Mouse (Mus musculus) thymus, adult 18-20 months (tissue): ENCODE results near the gene Lyplal1.

Source experiments
- DNase-seq, 2 experiments: peaks; one replicate each; pipeline ENCODE4 v3.0.0; 2022; ENCODE audit warnings: mixed read lengths in 2 of 2

The Lyplal1 gene

GRCm38 (mm10) chr1:186116701-186117488, at the start of gene Lyplal1:
Gene Lyplal1 (minus strand): TSS chr1:186117310.
- peak; percentile 26 to 38 for DNase-seq

- no peak for DNase-seq
Measured at GRCm38 (mm10) chr1:186163616-186164015, 46.5 kb upstream of the Lyplal1 start.

GRCm38 (mm10) chr1:186163206-186163605, 46.1 kb upstream of the Lyplal1 start:
- no peak for DNase-seq

GRCm38 (mm10) chr1:186150376-186150775, 33.3 kb upstream of the Lyplal1 start:
- no peak for DNase-seq

- no peak for DNase-seq
Measured at GRCm38 (mm10) chr1:186145444-186145843, 28.3 kb upstream of the Lyplal1 start.

- no peak for DNase-seq
Measured at GRCm38 (mm10) chr1:186140191-186140590, 23.1 kb upstream of the Lyplal1 start.

- DNase-seq: no peak
Measured at GRCm38 (mm10) chr1:186137873-186138272, 20.8 kb upstream of the Lyplal1 start.

- no peak for DNase-seq
Measured at GRCm38 (mm10) chr1:186136636-186137380, 19.7 kb upstream of the Lyplal1 start.

- no peak for DNase-seq
Measured at GRCm38 (mm10) chr1:186131465-186131864, 14.4 kb upstream of the Lyplal1 start.

GRCm38 (mm10) chr1:186128940-186129339, 11.8 kb upstream of the Lyplal1 start:
- no peak for DNase-seq

- DNase-seq: no peak
Measured at GRCm38 (mm10) chr1:186126313-186126862, 9.3 kb upstream of the Lyplal1 start.

GRCm38 (mm10) chr1:186123690-186124089, 6.6 kb upstream of the Lyplal1 start:
- DNase-seq: no peak

GRCm38 (mm10) chr1:186119856-186120255, 2.7 kb upstream of the Lyplal1 start:
- no peak for DNase-seq

GRCm38 (mm10) chr1:186116086-186116600, 967 bp downstream of the Lyplal1 start:
- DNase-seq: no peak

GRCm38 (mm10) chr1:186102313-186102712, 14.8 kb downstream of the Lyplal1 start:
- DNase-seq: no peak

- no peak for DNase-seq
Measured at GRCm38 (mm10) chr1:186066266-186066897, 50.7 kb downstream of the Lyplal1 start.

- DNase-seq: no peak
Measured at GRCm38 (mm10) chr1:186060041-186060440, 57.1 kb downstream of the Lyplal1 start.

GRCm38 (mm10) chr1:186054227-186054626, 62.9 kb downstream of the Lyplal1 start:
- DNase-seq: no peak

- no peak for DNase-seq
Measured at GRCm38 (mm10) chr1:186053280-186054043, 63.6 kb downstream of the Lyplal1 start.

- no peak for DNase-seq
Measured at GRCm38 (mm10) chr1:186043709-186044452, 73.2 kb downstream of the Lyplal1 start.

GRCm38 (mm10) chr1:186041841-186042240, 75.3 kb downstream of the Lyplal1 start:
- no peak for DNase-seq
